ENCODE assay signal across 8 mouse cellular contexts in the genomic region with DNA sequence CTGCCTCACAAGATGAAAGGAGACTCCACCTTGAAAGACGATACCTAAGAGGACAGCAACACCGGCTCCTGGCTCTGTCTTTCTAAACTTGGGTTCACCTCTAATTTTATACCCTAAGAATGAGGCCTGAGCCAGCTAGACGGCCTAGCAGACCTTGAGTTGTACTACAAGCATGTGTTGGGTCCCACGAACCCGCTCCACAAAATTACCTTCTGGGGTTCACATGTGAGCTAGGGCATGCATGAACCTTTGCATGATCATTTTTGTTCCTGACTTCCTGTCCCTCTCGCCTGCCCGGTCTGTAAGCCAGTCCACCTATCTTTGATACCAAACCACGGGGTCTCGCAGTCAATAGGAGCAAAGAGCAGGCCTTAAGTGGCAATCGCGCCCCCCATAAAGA. TPM values are rescaled to one million over a fixed set of nuclear protein-coding genes. Genes with fewer than 3 reads are reported as not detected.
DNase-seq lines count a peak whose midpoint lies in the region; ATAC-seq and TF ChIP-seq lines count a peak whose summit lies in the region.

No protein-coding gene starts in this region.

- H3K9me3 ChIP-seq in hindbrain, embryonic 11.5 days (ENCODE audit: control insufficient read depth, low read length) = no peaks in the 10 kb centered on the region
- H3K9me3 ChIP-seq in midbrain, embryonic 13.5 days = no peaks in the 10 kb centered on the region

- DNase-seq in layer of hippocampus, adult 2 months (ENCODE audit: low spot score in 2 of 2) = no peak
- DNase-seq in layer of hippocampus, postnatal 25 days (ENCODE audit: extremely low spot score in 1 of 2, low spot score in 1 of 2) = no peak
- peak; percentile 39 for DNase-seq in hindbrain, embryonic 11.5 days (ENCODE audit: low spot score)
- DNase-seq in gastrocnemius, postnatal 36 days = no peak
- DNase-seq in right cerebral cortex, postnatal 4 days = no peak
- no peak for DNase-seq in gastrocnemius, adult 8-10 months (ENCODE audit: low spot score in 2 of 2)

- 5% methylated on average over 11 of the region's 11 CpGs for WGBS in hindbrain, embryonic 11.5 days
- WGBS in midbrain, embryonic 13.5 days = 6% methylated on average over 11 of the region's 11 CpGs

- peak overlapping the region; percentile 94 for H3K27ac ChIP-seq in layer of hippocampus, adult 2 months
- peak overlapping the region; percentile 81 for H3K27ac ChIP-seq in brown adipose tissue, adult 24 weeks (replicated peaks; ENCODE audit: low read depth, low read length)
- H3K27ac ChIP-seq in hindbrain, embryonic 11.5 days (ENCODE audit: low read depth, low read length) = peak overlapping the region; percentile 56; the same call in 1 of the 2 replicates
- H3K27ac ChIP-seq in midbrain, embryonic 13.5 days = peak overlapping the region; percentile 75

- TF ChIP-seq CTCF in layer of hippocampus, adult 2 months (conservative IDR thresholded peaks at IDR 0.05) = no peak

- H3K27me3 ChIP-seq in hindbrain, embryonic 11.5 days (ENCODE audit: control insufficient read depth, insufficient read depth, low read length) = no peaks in the 10 kb centered on the region
- no peaks in the 10 kb centered on the region for H3K27me3 ChIP-seq in midbrain, embryonic 13.5 days

- ATAC-seq in hindbrain, embryonic 11.5 days (ENCODE audit: low FRiP score) = 0 out of 2 replicates have a peak, but pooled peaks have one; percentile 8
- no peak for ATAC-seq in midbrain, embryonic 13.5 days

- H3K4me1 ChIP-seq in brown adipose tissue, adult 24 weeks (ENCODE audit: control insufficient read depth, insufficient read depth, insufficient read length, low read length) = peaks cover 4% of the 10 kb centered on the region; the same call in 1 of the 2 replicates
- H3K4me1 ChIP-seq in hindbrain, embryonic 11.5 days (replicated peaks; ENCODE audit: control insufficient read depth, insufficient read depth, low read length) = no peaks in the 10 kb centered on the region
- peaks cover 34% of the 10 kb centered on the region for H3K4me1 ChIP-seq in midbrain, embryonic 13.5 days (replicated peaks)

- H3K4me3 ChIP-seq in layer of hippocampus, adult 2 months = peak overlapping the region; percentile 73
- H3K4me3 ChIP-seq in brown adipose tissue, adult 24 weeks (ENCODE audit: insufficient read depth, low read depth, low read length) = peak overlapping the region; percentile 88
- H3K4me3 ChIP-seq in hindbrain, embryonic 11.5 days (ENCODE audit: low read depth, low read length) = peak overlapping the region; percentile 81
- H3K4me3 ChIP-seq in midbrain, embryonic 13.5 days (replicated peaks) = peak overlapping the region; percentile 74

- peak overlapping the region; percentile 80 for H3K4me2 ChIP-seq in hindbrain, embryonic 11.5 days (replicated peaks; ENCODE audit: low read depth, low read length)
- peak overlapping the region; percentile 72 for H3K4me2 ChIP-seq in midbrain, embryonic 13.5 days (replicated peaks)

- H3K36me3 ChIP-seq in hindbrain, embryonic 11.5 days (ENCODE audit: control insufficient read depth, insufficient read depth, low read length) = peaks cover 14% of the 10 kb centered on the region; the same call in 1 of the 2 replicates
- peaks cover 38% of the 10 kb centered on the region for H3K36me3 ChIP-seq in midbrain, embryonic 13.5 days

- intact Hi-C loops in gastrocnemius, postnatal 36 days (cut with DNase I) = no loop called here

- peak overlapping the region; percentile 89 for H3K9ac ChIP-seq in hindbrain, embryonic 11.5 days (ENCODE audit: low read depth, low read length)
- H3K9ac ChIP-seq in midbrain, embryonic 13.5 days (replicated peaks) = peak overlapping the region; percentile 81

RNA-seq across cellular contexts. Expression of a gene that starts 0.7 kb away (rescaled TPM):
- 100 to 1,000 TPM in 1 of 2 experiments, 10 to 100 TPM in 1; 96.8 to 111 TPM for total RNA-seq in layer of hippocampus, adult 2 months (2021)
- 100 to 1,000 TPM in 1 of 2 experiments, 10 to 100 TPM in 1; 88.1 to 124 TPM for total RNA-seq in layer of hippocampus, postnatal 25 days (2021)
- 164 and 189 TPM in 2 replicates for polyA plus RNA-seq in brown adipose tissue, adult 24 weeks (2012; ENCODE audit: insufficient read depth, insufficient read length, missing spikeins)
- 393 and 395 TPM in 2 replicates for polyA plus RNA-seq in hindbrain, embryonic 11.5 days (2014; fragmentation: Nextera tagmentation; extraction: Ambion mirVana)
- polyA plus RNA-seq in midbrain, embryonic 13.5 days (2015; fragmentation: Nextera tagmentation; extraction: Ambion mirVana) = 331 and 360 TPM in 2 replicates
- 10 to 100 TPM in 1 of 2 experiments, 1 to 10 TPM in 1; 9.9 to 14.6 TPM for total RNA-seq in gastrocnemius, postnatal 36 days (2021)
- total RNA-seq in gastrocnemius, adult 8-10 months (2022) = 10 to 100 TPM in 2 of 4 experiments, 1 to 10 TPM in 2; 7.0 to 15.4 (median 9.8) TPM

RNA-seq across cellular contexts. Expression of a gene that starts 0.9 kb away (rescaled TPM):
- 10 to 100 TPM; 68.7 to 75.0 TPM for total RNA-seq in layer of hippocampus, adult 2 months (2021)
- 10 to 100 TPM; 79.8 to 86.1 TPM for total RNA-seq in layer of hippocampus, postnatal 25 days (2021)
- polyA plus RNA-seq in brown adipose tissue, adult 24 weeks (2012; ENCODE audit: insufficient read depth, insufficient read length, missing spikeins) = 33.7 and 46.1 TPM in 2 replicates
- polyA plus RNA-seq in hindbrain, embryonic 11.5 days (2014; fragmentation: Nextera tagmentation; extraction: Ambion mirVana) = 198 and 206 TPM in 2 replicates
- 383 and 407 TPM in 2 replicates for polyA plus RNA-seq in midbrain, embryonic 13.5 days (2015; fragmentation: Nextera tagmentation; extraction: Ambion mirVana)
- total RNA-seq in gastrocnemius, postnatal 36 days (2021) = 10 to 100 TPM; 12.2 to 13.1 TPM
- 10 to 100 TPM; 10.3 to 24.4 (median 11.8) TPM for total RNA-seq in gastrocnemius, adult 8-10 months (2022)

RNA-seq across cellular contexts. Expression of a gene that starts 11.3 kb away (rescaled TPM):
- 100 to 1,000 TPM in 1 of 2 experiments, 10 to 100 TPM in 1; 80.1 to 110 TPM for total RNA-seq in layer of hippocampus, adult 2 months (2021)
- total RNA-seq in layer of hippocampus, postnatal 25 days (2021) = 10 to 100 TPM; 94.7 to 95.8 TPM
- polyA plus RNA-seq in brown adipose tissue, adult 24 weeks (2012; ENCODE audit: insufficient read depth, insufficient read length, missing spikeins) = 510 and 580 TPM in 2 replicates
- polyA plus RNA-seq in hindbrain, embryonic 11.5 days (2014; fragmentation: Nextera tagmentation; extraction: Ambion mirVana) = 140 and 142 TPM in 2 replicates
- polyA plus RNA-seq in midbrain, embryonic 13.5 days (2015; fragmentation: Nextera tagmentation; extraction: Ambion mirVana) = 63.8 and 79.7 TPM in 2 replicates
- total RNA-seq in gastrocnemius, postnatal 36 days (2021) = 100 to 1,000 TPM; 546 to 563 TPM
- 100 to 1,000 TPM; 682 to 772 (median 716) TPM for total RNA-seq in gastrocnemius, adult 8-10 months (2022)

RNA-seq across cellular contexts. Expression of a gene that starts 28.5 kb away (rescaled TPM):
- total RNA-seq in layer of hippocampus, adult 2 months (2021) = 100 to 1,000 TPM; 213 to 217 TPM
- total RNA-seq in layer of hippocampus, postnatal 25 days (2021) = 100 to 1,000 TPM; 213 to 215 TPM
- 39.2 and 45.7 TPM in 2 replicates for polyA plus RNA-seq in brown adipose tissue, adult 24 weeks (2012; ENCODE audit: insufficient read depth, insufficient read length, missing spikeins)
- 107 and 109 TPM in 2 replicates for polyA plus RNA-seq in hindbrain, embryonic 11.5 days (2014; fragmentation: Nextera tagmentation; extraction: Ambion mirVana)
- polyA plus RNA-seq in midbrain, embryonic 13.5 days (2015; fragmentation: Nextera tagmentation; extraction: Ambion mirVana) = 108 and 109 TPM in 2 replicates
- total RNA-seq in gastrocnemius, postnatal 36 days (2021) = 100 to 1,000 TPM; 118 to 141 TPM
- 100 to 1,000 TPM; 142 to 167 (median 160) TPM for total RNA-seq in gastrocnemius, adult 8-10 months (2022)

Comparison
In these comparisons a context has a peak if more than half of its experiments do, and no peak if none do; other contexts are left out.
1. RNA of a gene that starts 0.7 kb away (total RNA-seq): 88.1 to 124 TPM in layer of hippocampus, postnatal 25 days and 96.8 to 111 TPM in layer of hippocampus, adult 2 months; 9.9 to 14.6 TPM in gastrocnemius, postnatal 36 days and 7.0 to 15.4 TPM in gastrocnemius, adult 8-10 months; every median in the first group is over 4 times any median in the second.
2. RNA of a gene that starts 11.3 kb away (total RNA-seq): 682 to 772 TPM in gastrocnemius, adult 8-10 months and 546 to 563 TPM in gastrocnemius, postnatal 36 days; 80.1 to 110 TPM in layer of hippocampus, adult 2 months and 94.7 to 95.8 TPM in layer of hippocampus, postnatal 25 days; every median in the first group is over 4 times any median in the second.
3. Peak in every context shown above with its lines, with median percentiles within 50 percentile points of each other: H3K27ac ChIP-seq and H3K4me3 ChIP-seq.